Mouse (Mus musculus) erythroblast, adult 5-6 weeks (primary cell): ENCODE data around the gene Ezh1. TPM values are rescaled to one million over a fixed set of nuclear protein-coding genes. Genes with fewer than 3 reads are reported as not detected.

Experiments used
- ATAC-seq: replicated peaks from 2 replicates; pipeline ENCODE4 v1.8.0; 2016; ENCODE audit warnings: moderate number of reproducible peaks, mild to moderate bottlenecking, moderate TSS enrichment, inconsistent platforms; ENCODE audit not compliant: poor library complexity, low FRiP score, severe bottlenecking
- total RNA-seq, 2 experiments: library from RNA; stranded (forward) in 1 of 2; stranded (reverse) in 1 of 2; fragments of 150-400 nt in 1 of 2; fragments of 200-764, 138-1000 nt in 1 of 2; gene quantifications; 2 replicates each; pipeline versions ENCODE4 v1.2.3 to v1.2.4; 2015 to 2017; ENCODE audit warnings: low replicate concordance in 2 of 2

Gene Ezh1
- total RNA-seq, 2 experiments from 2014 or later: 177 to 251 TPM

GRCm38 (mm10) chr11:101248258-101248994 is 22.2 kb upstream of the Ezh1 start:
- 0 out of 2 replicates have a peak, but pooled peaks have one; percentile 50 for ATAC-seq

GRCm38 (mm10) chr11:101247521-101248030 is 21.3 kb upstream of the Ezh1 start:
- no peak for ATAC-seq

GRCm38 (mm10) chr11:101246702-101247012 is 20.4 kb upstream of the Ezh1 start:
- ATAC-seq: no peak

GRCm38 (mm10) chr11:101245855-101246701 is 19.8 kb upstream of the Ezh1 start, which contains the start of gene Ramp2:
TSS of gene Ramp2 (plus strand) at chr11:101246028.
- no peak for ATAC-seq

GRCm38 (mm10) chr11:101245071-101245470 is 18.8 kb upstream of the Ezh1 start:
- ATAC-seq: no peak

- ATAC-seq: no peak
Measured at GRCm38 (mm10) chr11:101238071-101238647, 11.9 kb upstream of the Ezh1 start.

GRCm38 (mm10) chr11:101236782-101237181 is 10.5 kb upstream of the Ezh1 start:
- no peak for ATAC-seq

GRCm38 (mm10) chr11:101235429-101235828 is 9.2 kb upstream of the Ezh1 start:
- ATAC-seq: no peak

- ATAC-seq: no peak
Measured at GRCm38 (mm10) chr11:101234124-101234523, 7.9 kb upstream of the Ezh1 start.

- ATAC-seq: no peak
Measured at GRCm38 (mm10) chr11:101233240-101233639, 7.0 kb upstream of the Ezh1 start.

GRCm38 (mm10) chr11:101232010-101232839 is 6.0 kb upstream of the Ezh1 start:
- ATAC-seq: no peak

GRCm38 (mm10) chr11:101230991-101231871 is 5.0 kb upstream of the Ezh1 start:
- no peak for ATAC-seq

GRCm38 (mm10) chr11:101230526-101230925 is 4.3 kb upstream of the Ezh1 start:
- ATAC-seq: no peak

GRCm38 (mm10) chr11:101230061-101230511 is 3.8 kb upstream of the Ezh1 start:
- no peak for ATAC-seq

- ATAC-seq: no peak
Measured at GRCm38 (mm10) chr11:101229361-101229900, 3.2 kb upstream of the Ezh1 start.

- peak; percentile 28 for ATAC-seq
Measured at GRCm38 (mm10) chr11:101225331-101226064, 765 bp downstream of the Ezh1 start.

- ATAC-seq: no peak
Measured at GRCm38 (mm10) chr11:101224337-101224736, 1.9 kb downstream of the Ezh1 start.
